Mouse (Mus musculus): ENCODE measurements around the gene Cpeb3. TPM values are rescaled to one million over a fixed set of nuclear protein-coding genes. Genes with fewer than 3 reads are reported as not detected.
"Not testable (repeated sequence)": the region's sequence is repeated elsewhere in the genome, so short reads cannot be mapped to it uniquely, and the experiment has no call there.

The Cpeb3 gene
- total RNA-seq, 2 experiments from 2014 or later, result 55.2 to 55.9 TPM

DNA sequence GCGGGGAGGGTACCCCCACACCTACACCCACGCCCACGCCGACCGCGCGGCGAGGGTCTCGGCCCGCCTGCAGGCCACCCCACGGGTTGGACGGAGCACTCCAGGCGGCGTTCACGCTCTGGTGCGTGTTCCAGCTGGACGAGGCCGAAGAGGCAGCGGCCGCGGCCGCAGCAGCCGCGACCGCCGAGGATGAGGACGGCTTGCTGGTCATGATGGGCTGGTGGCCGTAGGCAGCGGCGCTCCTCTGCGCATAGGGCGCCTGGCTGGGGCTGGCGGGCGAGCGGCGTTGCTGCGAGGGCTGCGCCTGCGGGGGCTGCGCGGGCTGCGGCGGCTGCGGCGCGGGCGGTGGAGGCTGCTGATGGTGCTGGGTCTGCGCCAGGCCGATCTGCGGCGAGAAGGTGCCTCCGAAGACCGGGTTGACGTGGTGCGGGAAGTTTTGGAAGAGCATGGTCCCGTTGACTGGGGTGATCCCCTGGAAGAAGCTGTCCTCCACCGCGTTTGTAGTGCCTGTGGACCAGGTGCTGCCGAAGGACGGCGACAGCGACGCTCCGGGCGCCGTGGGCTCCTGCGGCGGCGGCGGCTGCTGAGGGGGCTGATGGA, 34.2 kb downstream of the Cpeb3 start:
- peak; percentile 36 to 79 for DNase-seq (ENCODE audit: extremely low spot score in 1 of 2, low spot score in 2 of 2)
- intact Hi-C loops (cut with DNase I), result loop anchor here (2.0 kb wide), 1 partner anchor 33 kb away; the partner anchor contains the start of gene March5

DNA sequence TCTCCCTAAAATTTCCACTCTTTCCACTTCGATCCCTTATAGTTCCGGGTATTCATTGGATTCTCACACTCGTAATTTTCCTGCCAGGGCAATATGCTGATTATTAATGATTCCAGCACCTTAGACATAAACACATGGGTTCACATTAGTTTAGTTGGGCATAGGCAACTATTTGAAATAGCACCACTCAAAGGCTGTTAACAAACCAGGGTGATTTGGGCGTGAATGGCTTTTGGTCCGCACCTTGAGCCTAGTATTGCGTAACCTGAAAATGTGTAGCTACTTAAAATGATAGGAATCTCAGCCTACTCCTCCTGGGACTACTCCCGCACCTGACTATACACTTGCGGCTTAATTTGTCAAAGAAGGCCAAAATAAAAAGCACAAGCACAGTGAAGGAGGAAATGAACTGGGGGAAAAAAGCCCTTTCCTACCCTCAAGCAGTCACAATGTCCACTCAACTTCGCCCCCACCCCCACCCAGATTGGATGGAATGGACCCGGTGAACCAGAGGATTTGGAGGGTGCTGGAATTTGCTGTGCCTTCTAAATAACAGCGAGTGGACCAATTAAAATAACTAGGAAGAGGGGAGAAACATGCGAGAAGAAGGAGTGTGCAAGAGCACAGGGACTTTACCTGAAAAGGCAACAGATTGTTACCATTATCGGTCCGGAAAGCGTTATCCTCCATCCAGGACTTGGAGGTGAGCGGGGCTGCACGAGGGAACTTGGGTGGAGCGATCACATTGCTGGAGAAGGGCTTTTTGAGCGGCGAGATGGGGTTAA, 34.9 kb downstream of the Cpeb3 start:
- intact Hi-C loops (cut with DNase I), result loop anchor here (2.0 kb wide), 1 partner anchor 33 kb away; the partner anchor contains the start of gene March5
- DNase-seq (ENCODE audit: extremely low spot score in 1 of 2, low spot score in 2 of 2), result no peak

DNA sequence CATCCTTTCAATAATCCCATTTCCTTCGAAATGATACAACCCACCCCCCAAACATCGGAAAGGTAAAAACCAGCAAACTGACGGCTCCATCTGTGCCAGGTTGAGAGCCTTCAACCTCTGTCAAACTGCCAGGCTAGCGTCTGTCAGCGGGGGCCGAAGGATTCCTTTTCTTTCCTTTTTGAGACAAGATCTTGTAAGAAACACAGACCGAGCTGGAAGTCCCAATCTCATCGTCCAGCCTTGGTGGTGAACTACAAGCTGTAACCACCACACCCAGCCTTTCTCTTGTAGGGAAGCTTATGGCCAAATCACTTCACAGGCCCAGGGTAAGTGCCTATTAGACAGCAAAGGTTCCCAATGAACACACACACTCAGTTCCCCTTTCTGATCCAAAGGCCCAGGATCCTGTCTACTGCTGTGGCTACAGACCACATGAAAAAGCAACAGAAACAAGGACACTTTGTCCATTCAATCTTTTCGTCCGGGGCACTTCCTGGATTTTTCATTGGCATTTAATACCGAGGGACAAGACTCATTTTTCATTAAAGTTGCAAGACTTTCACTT, 35.8 kb downstream of the Cpeb3 start:
- intact Hi-C loops (cut with DNase I), result no loop called here
- DNase-seq (ENCODE audit: extremely low spot score in 1 of 2, low spot score in 2 of 2), result no peak

DNA sequence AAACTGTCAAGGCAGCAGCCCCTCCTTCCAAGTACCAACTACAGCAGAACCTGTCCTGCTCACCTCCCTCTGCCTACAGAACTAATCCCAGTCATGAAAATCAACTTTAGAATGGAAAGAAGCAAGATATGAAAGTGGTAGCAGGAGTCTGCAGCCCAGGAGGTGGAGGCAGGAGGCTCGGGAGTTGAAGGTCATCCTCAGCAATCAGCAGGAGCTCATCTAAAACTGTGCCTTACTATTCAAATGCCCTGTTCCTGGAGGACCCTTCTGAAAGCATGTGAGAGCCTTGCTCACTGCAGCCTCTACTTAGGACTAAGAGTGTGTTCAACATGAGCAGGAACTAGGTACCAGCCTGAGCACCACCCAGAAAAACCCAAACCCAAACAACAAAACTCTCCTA, 36.3 kb downstream of the Cpeb3 start:
- intact Hi-C loops (cut with DNase I), result no loop called here
- DNase-seq (ENCODE audit: extremely low spot score in 1 of 2, low spot score in 2 of 2), result no peak

DNA sequence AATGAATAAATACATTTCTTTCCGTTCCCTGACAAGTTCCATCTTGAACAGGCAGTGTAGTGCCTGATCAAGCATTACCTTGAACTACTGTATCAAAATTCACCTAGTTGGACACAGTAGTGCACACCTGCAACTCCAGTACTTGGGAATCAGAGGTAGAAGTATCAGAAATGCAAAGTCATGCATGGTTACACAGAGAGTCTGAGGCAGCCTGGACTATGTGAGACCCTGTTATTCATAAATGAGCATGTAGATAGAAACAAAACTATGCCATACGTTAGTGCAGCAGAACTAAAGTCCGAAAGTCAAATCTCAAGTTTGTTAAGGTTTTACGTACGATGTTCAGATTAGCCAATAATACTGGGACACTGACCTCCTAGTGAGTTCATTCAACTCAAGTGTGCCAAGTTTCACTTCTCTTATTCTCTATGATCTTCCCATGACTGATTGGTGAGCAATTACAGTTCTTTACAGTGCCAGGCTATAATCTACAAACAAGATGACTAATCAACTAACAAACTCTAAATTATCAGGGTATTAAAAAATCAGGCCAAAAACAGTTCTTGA, 51.5 kb downstream of the Cpeb3 start:
- intact Hi-C loops (cut with DNase I), result no loop called here

DNA sequence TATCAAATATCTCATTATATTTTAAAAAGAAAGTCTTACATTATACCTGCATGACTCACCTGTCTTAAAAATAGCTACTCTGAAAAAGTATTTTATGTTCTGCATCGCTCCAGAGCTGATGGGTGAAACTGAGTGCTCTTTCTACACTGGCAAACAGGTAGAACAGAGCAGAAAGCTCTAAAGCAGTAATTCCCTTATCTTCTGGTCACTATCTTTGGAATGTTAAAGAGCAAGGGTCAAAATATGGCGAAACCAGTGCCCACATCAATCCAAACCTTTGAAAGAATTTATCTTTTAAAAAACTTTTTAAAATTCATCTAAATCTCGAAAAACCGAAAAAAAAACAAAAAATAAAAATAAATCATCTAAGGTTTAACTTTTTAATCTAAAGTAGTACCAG, 52.4 kb downstream of the Cpeb3 start:
- no peak for DNase-seq (ENCODE audit: extremely low spot score in 1 of 2, low spot score in 2 of 2)
- intact Hi-C loops (cut with DNase I), result no loop called here

More for the DNA sequence above, 51.5 kb downstream of the Cpeb3 start:
- no peak for DNase-seq (ENCODE audit: extremely low spot score in 1 of 2, low spot score in 2 of 2)

DNA sequence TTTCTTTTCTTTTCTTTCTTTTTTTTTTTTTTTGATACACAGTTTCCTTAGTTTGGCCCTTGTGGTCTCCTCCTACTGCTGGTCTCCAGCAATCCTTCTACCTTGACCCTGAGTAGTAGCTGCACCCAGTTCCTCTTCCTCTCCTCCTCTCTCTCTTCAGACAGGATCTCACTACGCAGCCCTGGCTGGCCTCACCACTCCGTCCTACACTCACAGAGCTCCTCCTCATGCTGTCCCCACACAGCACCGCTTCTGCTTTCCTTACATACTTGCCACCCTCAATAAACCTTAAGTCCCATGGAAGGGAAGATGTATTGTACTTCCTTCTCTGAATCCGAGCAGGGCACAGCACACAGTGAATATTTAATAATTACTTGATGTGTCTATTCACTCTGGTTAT, 61.3 kb downstream of the Cpeb3 start:
- intact Hi-C loops (cut with DNase I), result no loop called here
- no peak for DNase-seq (ENCODE audit: extremely low spot score in 1 of 2, low spot score in 2 of 2)

DNA sequence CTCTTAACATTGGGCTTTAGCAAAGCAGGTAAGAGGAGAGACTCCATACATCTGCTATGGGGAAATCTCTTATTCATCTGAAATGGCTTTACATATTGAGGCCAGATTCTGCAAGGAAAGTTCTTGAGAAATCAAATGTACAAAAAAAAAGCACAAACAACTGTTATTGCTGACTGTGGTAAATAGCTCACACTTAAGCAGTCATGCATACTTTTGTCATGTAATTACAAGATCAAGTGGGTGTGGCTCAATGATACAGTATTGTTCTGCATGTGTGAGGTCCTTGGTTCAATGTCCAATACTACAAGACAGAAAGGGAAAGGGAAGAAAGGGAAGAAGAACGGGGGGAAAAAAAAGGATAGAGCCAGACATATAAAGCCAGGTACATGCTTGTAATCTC, 62.6 kb downstream of the Cpeb3 start:
- intact Hi-C loops (cut with DNase I), result no loop called here
- no peak for DNase-seq (ENCODE audit: extremely low spot score in 1 of 2, low spot score in 2 of 2)

DNA sequence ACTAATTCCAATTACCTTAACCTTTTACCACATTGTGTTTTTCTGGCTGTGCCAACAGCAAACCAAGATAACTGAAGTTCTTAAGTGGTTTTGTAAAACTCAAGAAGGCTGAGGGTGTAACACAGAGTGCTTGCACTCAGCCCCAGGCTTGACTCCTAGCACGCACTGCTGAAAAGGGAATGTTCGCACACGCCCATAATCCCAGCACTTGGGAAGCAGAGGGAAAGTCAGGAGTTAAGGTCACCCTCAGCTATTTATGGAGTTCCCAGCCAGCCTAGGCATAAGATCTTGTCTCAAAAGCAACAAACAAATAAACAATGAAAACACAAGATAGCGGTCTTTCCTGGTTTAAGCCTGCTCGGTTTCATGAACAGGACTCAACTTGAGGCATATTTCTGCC, 63.0 kb downstream of the Cpeb3 start:
- DNase-seq (ENCODE audit: extremely low spot score in 1 of 2, low spot score in 2 of 2), result no peak
- intact Hi-C loops (cut with DNase I), result no loop called here

DNA sequence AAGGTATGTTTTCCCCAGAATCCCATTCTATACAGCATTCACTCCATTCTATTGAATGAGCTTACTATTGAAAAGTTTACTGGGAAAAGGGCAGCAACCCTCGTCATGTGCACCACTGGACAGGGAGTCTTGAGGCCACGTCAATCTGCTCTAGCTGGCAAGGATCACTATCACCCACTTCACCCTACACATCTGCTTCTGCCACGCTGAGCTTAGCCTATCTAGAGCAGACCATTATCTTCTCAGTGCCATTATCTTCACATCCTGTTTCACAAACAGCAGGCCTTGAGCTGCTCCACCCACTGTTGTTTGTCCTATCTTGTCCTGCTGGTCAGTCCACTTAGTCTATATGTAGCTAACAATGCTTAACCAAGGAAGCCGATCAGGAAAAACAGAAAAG, 66.8 kb downstream of the Cpeb3 start:
- DNase-seq (ENCODE audit: extremely low spot score in 1 of 2, low spot score in 2 of 2), result no peak
- intact Hi-C loops (cut with DNase I), result no loop called here

DNA sequence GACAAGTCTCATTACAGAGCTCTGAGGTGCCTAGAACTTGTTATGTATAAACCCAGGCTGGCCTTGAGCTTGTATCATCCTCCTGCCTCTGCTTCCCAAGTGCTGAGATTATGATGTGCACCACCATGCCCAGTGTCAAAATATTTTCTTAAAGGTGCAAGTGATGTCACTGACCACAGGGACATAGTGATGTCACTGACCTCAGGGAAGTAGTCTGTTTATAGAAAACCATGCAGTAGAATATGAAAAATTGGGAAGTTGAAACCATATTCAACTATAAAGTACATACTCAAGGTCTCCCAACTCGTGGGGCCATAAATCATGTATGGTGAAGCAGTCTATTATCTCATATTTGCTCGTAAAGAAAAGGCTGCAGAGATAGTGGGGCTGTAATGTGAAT, 71.3 kb downstream of the Cpeb3 start:
- intact Hi-C loops (cut with DNase I), result no loop called here
- no peak for DNase-seq (ENCODE audit: extremely low spot score in 1 of 2, low spot score in 2 of 2)

DNA sequence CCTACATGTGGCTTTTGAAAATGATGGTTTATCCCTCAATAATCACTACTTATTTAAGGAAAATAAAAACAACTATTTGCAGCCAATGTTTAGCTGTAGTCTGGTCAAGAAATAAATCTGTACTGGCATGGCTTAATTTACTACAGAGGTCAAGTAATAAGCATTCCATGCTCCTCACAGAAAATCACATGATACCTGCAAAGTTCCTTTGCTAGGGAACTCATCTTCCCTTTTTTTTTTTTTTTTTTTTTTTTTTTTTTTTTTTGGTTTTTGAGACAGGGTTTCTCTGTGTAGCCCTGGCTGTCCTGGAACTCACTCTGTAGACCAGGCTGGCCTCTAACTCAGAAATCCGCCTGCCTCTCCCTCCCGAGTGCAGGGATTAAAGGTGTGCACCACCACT, 72.9 kb downstream of the Cpeb3 start:
- DNase-seq (ENCODE audit: extremely low spot score in 1 of 2, low spot score in 2 of 2); intact Hi-C loops (cut with DNase I): not testable (repeated sequence)

DNA sequence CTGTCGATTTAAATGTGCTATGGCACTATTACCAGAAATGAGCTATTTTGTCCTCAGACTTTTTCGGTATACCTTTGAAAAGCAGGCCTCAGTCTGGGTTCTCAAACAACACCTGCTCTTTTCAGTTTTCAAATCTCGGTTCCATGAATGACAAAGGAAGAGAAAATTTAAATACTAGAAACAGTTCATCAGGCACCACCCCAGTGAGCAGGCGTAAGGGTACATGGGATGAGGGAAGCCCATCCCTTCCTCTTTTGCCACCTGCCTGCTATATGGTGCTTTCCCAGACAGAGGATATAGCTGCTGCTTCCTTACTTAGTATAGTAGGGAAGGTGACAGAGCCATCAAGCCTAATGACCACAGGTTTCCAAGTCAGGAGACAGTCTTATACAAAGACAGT, 74.7 kb downstream of the Cpeb3 start:
- DNase-seq (ENCODE audit: extremely low spot score in 1 of 2, low spot score in 2 of 2), result no peak
- intact Hi-C loops (cut with DNase I), result no loop called here

DNA sequence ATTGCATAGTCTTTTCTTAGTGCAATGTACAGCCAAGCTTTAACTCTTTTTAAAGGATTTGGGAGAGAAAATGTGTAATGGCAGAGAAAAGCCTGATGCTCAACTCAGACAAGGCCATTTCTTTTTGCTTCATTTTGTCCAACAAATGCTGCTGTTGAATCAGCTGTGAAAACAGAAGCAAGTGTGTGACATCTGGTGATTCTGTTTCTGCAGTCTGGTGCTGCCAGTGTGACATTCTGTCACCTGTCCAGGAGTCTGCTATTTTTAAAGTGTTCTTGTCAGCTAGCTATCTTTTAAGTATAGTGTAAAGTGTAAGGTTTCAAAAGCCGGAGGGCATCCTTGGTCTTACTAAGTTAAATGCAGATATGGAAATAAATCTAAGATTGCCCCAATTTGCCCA, 76.7 kb downstream of the Cpeb3 start:
- no peak for DNase-seq (ENCODE audit: extremely low spot score in 1 of 2, low spot score in 2 of 2)
- intact Hi-C loops (cut with DNase I), result no loop called here

DNA sequence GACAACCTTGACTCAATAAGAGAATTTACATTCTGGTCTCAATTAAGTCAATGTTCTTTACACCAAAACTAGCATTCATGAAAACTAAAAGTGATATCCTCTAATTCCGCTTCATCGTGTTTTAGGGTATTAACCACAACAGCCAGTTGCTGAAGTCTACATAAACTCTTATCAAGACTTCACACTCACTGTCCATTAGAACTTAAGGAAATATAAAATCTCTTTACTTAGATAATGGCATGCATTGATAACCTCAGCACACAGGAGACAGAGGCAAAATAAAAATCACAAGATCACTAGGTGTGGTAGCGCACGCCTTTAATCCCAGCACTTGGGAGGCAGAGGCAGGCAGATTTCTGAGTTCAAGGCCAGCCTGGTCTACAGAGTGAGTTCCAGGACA, 79.9 kb downstream of the Cpeb3 start:
- intact Hi-C loops (cut with DNase I), result no loop called here

DNA sequence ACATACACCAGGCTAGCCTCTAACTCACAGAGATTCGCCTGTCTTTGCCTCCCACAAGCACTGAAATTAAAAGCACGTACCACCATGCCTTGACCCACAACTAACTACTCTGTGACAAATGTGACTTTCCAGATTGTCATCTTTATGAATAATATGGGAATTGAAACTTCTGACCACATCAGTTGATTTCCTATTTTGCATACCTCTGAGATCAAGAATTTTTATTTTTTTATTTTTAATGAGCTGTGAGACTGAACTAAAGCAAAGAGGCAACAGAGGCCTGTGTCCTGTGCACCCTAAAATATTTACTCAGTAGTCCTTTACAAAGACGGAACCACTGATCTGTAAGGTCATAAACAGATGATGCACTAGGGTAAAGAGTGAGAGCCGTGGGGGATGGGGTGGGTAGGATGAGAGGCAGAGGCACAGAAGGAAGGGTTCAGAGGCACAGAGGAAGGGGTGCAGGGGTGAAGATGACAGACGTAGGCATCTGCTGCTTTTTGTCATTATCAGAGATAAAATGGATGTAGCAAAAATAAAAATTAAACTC, 81.3 kb downstream of the Cpeb3 start:
- no peak for DNase-seq (ENCODE audit: extremely low spot score in 1 of 2, low spot score in 2 of 2)
- intact Hi-C loops (cut with DNase I), result no loop called here

More for the DNA sequence above, 79.9 kb downstream of the Cpeb3 start:
- no peak for DNase-seq (ENCODE audit: extremely low spot score in 1 of 2, low spot score in 2 of 2)

DNA sequence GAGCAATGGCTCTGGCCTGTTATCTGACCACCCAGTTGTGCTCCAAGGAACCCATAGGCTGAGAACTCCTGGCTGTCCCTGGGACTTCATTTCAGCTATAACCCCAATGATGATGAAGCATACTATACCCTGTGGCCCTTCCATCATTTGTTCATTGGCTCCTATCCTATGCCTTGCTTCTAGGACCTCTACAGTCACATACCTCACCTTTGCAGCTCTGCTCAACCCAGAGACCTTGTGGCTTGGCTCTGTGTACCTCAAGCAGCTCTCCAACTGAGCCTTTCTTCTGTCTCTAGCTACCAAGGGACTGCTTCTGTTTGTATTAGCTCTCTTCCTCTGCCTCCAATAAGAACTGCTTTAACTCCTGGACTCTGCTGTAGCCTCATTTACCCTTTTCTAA, 83.4 kb downstream of the Cpeb3 start:
- intact Hi-C loops (cut with DNase I), result no loop called here
- no peak for DNase-seq (ENCODE audit: extremely low spot score in 1 of 2, low spot score in 2 of 2)

DNA sequence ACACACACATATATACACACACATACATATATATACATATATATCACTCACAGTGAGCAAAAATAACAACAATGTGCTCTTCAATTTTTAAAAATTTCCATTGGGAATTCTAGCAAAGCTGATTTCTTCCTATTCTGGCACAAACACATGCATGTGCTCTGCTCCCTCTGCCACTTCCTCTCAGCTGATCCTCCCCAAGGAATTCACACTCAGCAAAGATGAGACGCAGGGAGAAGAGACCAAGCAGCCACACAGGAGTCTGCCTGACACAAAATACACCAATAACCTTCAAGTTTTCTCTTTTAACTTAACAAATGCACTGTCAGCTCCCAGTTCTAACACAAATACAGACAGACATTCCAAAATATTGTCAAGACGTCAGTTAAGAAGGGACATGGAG, 89.1 kb downstream of the Cpeb3 start:
- DNase-seq (ENCODE audit: extremely low spot score in 1 of 2, low spot score in 2 of 2), result no peak
- intact Hi-C loops (cut with DNase I), result no loop called here

DNA sequence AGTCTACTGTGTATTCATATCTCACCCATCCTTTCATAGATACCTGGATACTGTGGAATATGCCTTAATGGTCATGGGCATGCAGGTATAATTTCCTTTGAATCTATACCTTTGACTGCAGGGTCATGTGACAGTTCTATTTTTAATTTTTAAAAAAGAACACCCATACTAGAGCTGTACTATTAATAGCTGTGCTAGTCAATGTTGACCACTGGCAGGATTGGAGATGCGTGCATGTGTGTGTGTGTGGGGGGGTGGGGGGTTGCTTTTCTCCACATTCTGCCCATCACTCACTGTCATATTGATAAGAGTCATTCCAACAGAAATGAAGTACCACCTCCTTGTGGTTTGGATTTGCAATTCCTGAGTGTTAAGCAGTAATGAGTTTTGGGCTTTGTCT, 92.6 kb downstream of the Cpeb3 start:
- intact Hi-C loops (cut with DNase I), result no loop called here
- DNase-seq (ENCODE audit: extremely low spot score in 1 of 2, low spot score in 2 of 2), result no peak

DNA sequence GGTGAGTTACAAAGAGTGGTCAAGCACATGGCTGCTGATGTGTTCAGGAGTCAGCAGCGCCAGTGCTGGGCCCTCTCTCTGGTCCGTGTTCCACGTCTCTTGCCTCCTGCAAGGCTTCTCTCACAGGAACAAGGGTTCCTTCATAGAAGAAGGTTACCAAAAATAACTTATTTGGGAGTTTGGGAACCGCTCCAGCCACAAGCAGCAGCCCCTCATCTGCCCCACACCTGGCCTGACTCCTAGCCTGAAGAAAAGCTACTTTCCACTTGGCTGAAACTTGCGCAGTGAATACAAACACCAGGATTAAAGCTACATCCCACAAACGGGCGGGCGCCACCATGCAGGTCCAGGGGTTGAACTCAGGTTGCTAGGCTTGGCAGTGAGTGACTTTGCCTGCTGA, 93.0 kb downstream of the Cpeb3 start:
- no peak for DNase-seq (ENCODE audit: extremely low spot score in 1 of 2, low spot score in 2 of 2)
- intact Hi-C loops (cut with DNase I), result no loop called here
